Mouse (Mus musculus) lung, embryonic 15.5 days (tissue): ENCODE data around the gene Arhgap23. TPM values are rescaled to one million over a fixed set of nuclear protein-coding genes. Genes with fewer than 3 reads are reported as not detected.

ENCODE experiments used
- ATAC-seq: fragments of 200-750 bp; cut with Nextera tagmentation; 2 replicates; pipeline ENCODE4 v1.8.0; 2017; ENCODE audit warnings: moderate number of reproducible peaks, borderline replicate concordance; ENCODE audit not compliant: low FRiP score, low TSS enrichment; ENCODE audit errors: extremely low read depth
- H3K27ac ChIP-seq: fragments of 300-500 bp; sonication (generic); 2 replicates; pipeline ENCODE4 v1.5.1; 2015; ENCODE audit warnings: moderate library complexity, mild to moderate bottlenecking, inconsistent platforms
- H3K27me3 ChIP-seq: fragments of 300-500 bp; sonication (generic); 2 replicates; pipeline ENCODE4 v1.6.1; 2015; ENCODE audit warnings: inconsistent platforms
- H3K36me3 ChIP-seq: fragments of 300-500 bp; sonication (generic); 2 replicates; pipeline ENCODE4 v1.6.1; 2015; ENCODE audit warnings: inconsistent platforms
- H3K4me1 ChIP-seq: fragments of 300-500 bp; sonication (generic); 2 replicates; pipeline ENCODE4 v1.6.1; 2015; ENCODE audit warnings: inconsistent platforms
- H3K4me2 ChIP-seq: fragments of 300-500 bp; sonication (generic); 2 replicates; pipeline ENCODE4 v1.6.1; 2015; ENCODE audit warnings: inconsistent platforms, mild to moderate bottlenecking, moderate library complexity
- H3K4me3 ChIP-seq: fragments of 300-500 bp; sonication (generic); 2 replicates; pipeline ENCODE4 v1.5.1; 2015; ENCODE audit warnings: mild to moderate bottlenecking, inconsistent platforms
- H3K9ac ChIP-seq: fragments of 300-500 bp; sonication (generic); 2 replicates; pipeline ENCODE4 v1.6.1; 2015; ENCODE audit warnings: inconsistent platforms
- H3K9me3 ChIP-seq: fragments of 300-500 bp; sonication (generic); 2 replicates; pipeline ENCODE4 v1.6.1; 2016; ENCODE audit warnings: inconsistent platforms
- WGBS: fragments of 180-500 bp; shearing (Covaris S2); methylation state at CpG from one replicate; pipeline ENCODE4 v1.1.7; 2015; 5-methylcytosine and 5-hydroxymethylcytosine counted together
- polyA plus RNA-seq: library from polyadenylated mRNA; unstranded; fragments of >200 nt; fragmentation: Nextera tagmentation; extraction: Ambion mirVana; gene quantifications from 2 replicates; pipeline ENCODE4 v1.2.1, GENCODE M21; 2015

Gene Arhgap23
- polyA plus RNA-seq, 1 experiment from 2014 or later = 7.4 TPM

- 20% methylated on average over 10 of the region's 10 CpGs for WGBS
- H3K36me3 ChIP-seq = peaks cover 53% of the 10 kb centered on the region
These were observed 35.1 kb downstream of the Arhgap23 start for GRCm38 (mm10) chr11:97450305-97450922.

GRCm38 (mm10) chr11:97451625-97452024 lies 36.3 kb downstream of the Arhgap23 start:
- Histone ChIP-seq H3K4me2 (no peak overlapping the region), H3K9ac (no peak overlapping the region), H3K9me3 (no peaks in the 10 kb centered on the region), H3K4me3 (no peak overlapping the region), H3K36me3 (peaks cover 50% of the 10 kb centered on the region), H3K27ac (no peak overlapping the region), H3K4me1 (peaks cover 33% of the 10 kb centered on the region), H3K27me3 (no peaks in the 10 kb centered on the region)
- ATAC-seq = no peak
- WGBS = 92% methylated on average over 15 of the region's 15 CpGs

More at GRCm38 (mm10) chr11:97450305-97450922, 35.1 kb downstream of the Arhgap23 start:
- H3K9me3 ChIP-seq = no peaks in the 10 kb centered on the region
- H3K27ac ChIP-seq = peak overlapping the region; percentile 83
- H3K4me3 ChIP-seq = peak overlapping the region; percentile 34
- peak overlapping the region; percentile 18 for H3K9ac ChIP-seq
- H3K4me1 ChIP-seq = peaks cover 33% of the 10 kb centered on the region
- peak overlapping the region; percentile 57 for H3K4me2 ChIP-seq
- peak; percentile 39 for ATAC-seq
- H3K27me3 ChIP-seq = no peaks in the 10 kb centered on the region

- no peaks in the 10 kb centered on the region for H3K4me1 ChIP-seq
- H3K9me3 ChIP-seq = no peaks in the 10 kb centered on the region
- H3K4me3 ChIP-seq = no peak overlapping the region
- H3K4me2 ChIP-seq = no peak overlapping the region
- H3K9ac ChIP-seq = no peak overlapping the region
- no peaks in the 10 kb centered on the region for H3K27me3 ChIP-seq
- H3K36me3 ChIP-seq = peaks cover 79% of the 10 kb centered on the region
- no peak for ATAC-seq
- WGBS = 76% methylated on average over 4 of the region's 4 CpGs
- no peak overlapping the region for H3K27ac ChIP-seq
These were observed 41.8 kb downstream of the Arhgap23 start for GRCm38 (mm10) chr11:97457120-97457519.

- no peak; the same call in 1 of the 2 replicates for ATAC-seq
- no peaks in the 10 kb centered on the region for H3K9me3 ChIP-seq
- no peaks in the 10 kb centered on the region for H3K27me3 ChIP-seq
- peaks cover 90% of the 10 kb centered on the region for H3K36me3 ChIP-seq
- no peaks in the 10 kb centered on the region for H3K4me1 ChIP-seq
- no peak overlapping the region for H3K4me2 ChIP-seq
- WGBS = 93% methylated on average over 3 of the region's 3 CpGs
- H3K27ac ChIP-seq = no peak overlapping the region
- no peak overlapping the region for H3K4me3 ChIP-seq
- H3K9ac ChIP-seq = no peak overlapping the region
These were observed 46.0 kb downstream of the Arhgap23 start for GRCm38 (mm10) chr11:97461307-97461820.

GRCm38 (mm10) chr11:97462538-97462937 lies 47.2 kb downstream of the Arhgap23 start:
- 85% methylated on average over 6 of the region's 6 CpGs for WGBS
- no peak overlapping the region for H3K27ac ChIP-seq
- no peaks in the 10 kb centered on the region for H3K27me3 ChIP-seq
- no peaks in the 10 kb centered on the region for H3K4me1 ChIP-seq
- H3K36me3 ChIP-seq = peaks cover 91% of the 10 kb centered on the region
- H3K4me3 ChIP-seq = no peak overlapping the region
- H3K9me3 ChIP-seq = no peaks in the 10 kb centered on the region
- no peak for ATAC-seq
- no peak overlapping the region for H3K4me2 ChIP-seq
- H3K9ac ChIP-seq = no peak overlapping the region

- no peak overlapping the region for H3K9ac ChIP-seq
- H3K4me3 ChIP-seq = no peak overlapping the region
- H3K27me3 ChIP-seq = no peaks in the 10 kb centered on the region
- H3K36me3 ChIP-seq = peaks cover 86% of the 10 kb centered on the region
- WGBS = 59% methylated on average over 33 of the region's 33 CpGs
- no peak overlapping the region for H3K27ac ChIP-seq
- no peaks in the 10 kb centered on the region for H3K4me1 ChIP-seq
- H3K4me2 ChIP-seq = no peak overlapping the region
- H3K9me3 ChIP-seq = no peaks in the 10 kb centered on the region
- ATAC-seq = no peak
These were observed 47.8 kb downstream of the Arhgap23 start for GRCm38 (mm10) chr11:97463166-97463565.

- no peak overlapping the region for H3K4me2 ChIP-seq
- no peaks in the 10 kb centered on the region for H3K9me3 ChIP-seq
- no peaks in the 10 kb centered on the region for H3K4me1 ChIP-seq
- no peak overlapping the region for H3K9ac ChIP-seq
- WGBS = 88% methylated on average over 4 of the region's 4 CpGs
- H3K36me3 ChIP-seq = peaks cover 81% of the 10 kb centered on the region
- ATAC-seq = no peak
- no peaks in the 10 kb centered on the region for H3K27me3 ChIP-seq
- no peak overlapping the region for H3K27ac ChIP-seq
- no peak overlapping the region for H3K4me3 ChIP-seq
These were observed 48.7 kb downstream of the Arhgap23 start for GRCm38 (mm10) chr11:97463991-97464390.

GRCm38 (mm10) chr11:97465957-97466356 lies 50.6 kb downstream of the Arhgap23 start:
- ATAC-seq = no peak
- Histone ChIP-seq H3K9me3 (no peaks in the 10 kb centered on the region), H3K27ac (no peak overlapping the region), H3K4me1 (no peaks in the 10 kb centered on the region), H3K4me2 (no peak overlapping the region), H3K36me3 (peaks cover 79% of the 10 kb centered on the region), H3K4me3 (no peak overlapping the region), H3K9ac (no peak overlapping the region), H3K27me3 (no peaks in the 10 kb centered on the region)
- 88% methylated on average over 12 of the region's 12 CpGs for WGBS

- no peak for ATAC-seq
- H3K9me3 ChIP-seq = no peaks in the 10 kb centered on the region
- 70% methylated on average over 10 of the region's 10 CpGs for WGBS
These were observed 51.3 kb downstream of the Arhgap23 start for GRCm38 (mm10) chr11:97466444-97467160.

GRCm38 (mm10) chr11:97468639-97469287 lies 53.4 kb downstream of the Arhgap23 start:
- peak; percentile 57 for ATAC-seq
- H3K9ac ChIP-seq = no peak overlapping the region
- 52% methylated on average over 14 of the region's 14 CpGs for WGBS
- H3K27me3 ChIP-seq = no peaks in the 10 kb centered on the region
- H3K4me1 ChIP-seq = no peaks in the 10 kb centered on the region
- H3K9me3 ChIP-seq = no peaks in the 10 kb centered on the region
- H3K36me3 ChIP-seq = peaks cover 79% of the 10 kb centered on the region
- H3K4me3 ChIP-seq = no peak overlapping the region
- H3K4me2 ChIP-seq = no peak overlapping the region
- H3K27ac ChIP-seq = no peak overlapping the region

More at GRCm38 (mm10) chr11:97466444-97467160, 51.3 kb downstream of the Arhgap23 start:
- no peak overlapping the region for H3K27ac ChIP-seq
- no peaks in the 10 kb centered on the region for H3K4me1 ChIP-seq
- no peak overlapping the region for H3K9ac ChIP-seq
- no peak overlapping the region for H3K4me3 ChIP-seq
- peaks cover 78% of the 10 kb centered on the region for H3K36me3 ChIP-seq
- no peak overlapping the region for H3K4me2 ChIP-seq
- H3K27me3 ChIP-seq = no peaks in the 10 kb centered on the region

- Histone ChIP-seq H3K4me1 (no peaks in the 10 kb centered on the region), H3K9me3 (no peaks in the 10 kb centered on the region), H3K9ac (no peak overlapping the region), H3K4me3 (no peak overlapping the region), H3K27me3 (no peaks in the 10 kb centered on the region), H3K4me2 (no peak overlapping the region), H3K27ac (no peak overlapping the region), H3K36me3 (peaks cover 78% of the 10 kb centered on the region)
- WGBS = 89% methylated on average over 7 of the region's 7 CpGs
- 0 out of 2 replicates have a peak, but pooled peaks have one; percentile 14 for ATAC-seq
These were observed 54.5 kb downstream of the Arhgap23 start for GRCm38 (mm10) chr11:97469828-97470227.

- H3K4me1 ChIP-seq = no peaks in the 10 kb centered on the region
- no peak overlapping the region for H3K4me2 ChIP-seq
- no peak for ATAC-seq
- H3K4me3 ChIP-seq = no peak overlapping the region
- H3K9me3 ChIP-seq = no peaks in the 10 kb centered on the region
- WGBS = 85% methylated on average over 6 of the region's 6 CpGs
- no peaks in the 10 kb centered on the region for H3K27me3 ChIP-seq
- no peak overlapping the region for H3K27ac ChIP-seq
- H3K9ac ChIP-seq = no peak overlapping the region
- H3K36me3 ChIP-seq = peaks cover 77% of the 10 kb centered on the region
These were observed 55.9 kb downstream of the Arhgap23 start for GRCm38 (mm10) chr11:97471276-97471675.
